Mouse (Mus musculus): ENCODE data around the gene Havcr2. TPM values are rescaled to one million over a fixed set of nuclear protein-coding genes. Genes with fewer than 3 reads are reported as not detected.
"Not testable (repeated sequence)": the region's sequence is repeated elsewhere in the genome, so short reads cannot be mapped to it uniquely, and the experiment has no call there.

Gene Havcr2
- total RNA-seq (2021) = 1 to 10 TPM; 2.3 to 2.7 TPM

DNA sequence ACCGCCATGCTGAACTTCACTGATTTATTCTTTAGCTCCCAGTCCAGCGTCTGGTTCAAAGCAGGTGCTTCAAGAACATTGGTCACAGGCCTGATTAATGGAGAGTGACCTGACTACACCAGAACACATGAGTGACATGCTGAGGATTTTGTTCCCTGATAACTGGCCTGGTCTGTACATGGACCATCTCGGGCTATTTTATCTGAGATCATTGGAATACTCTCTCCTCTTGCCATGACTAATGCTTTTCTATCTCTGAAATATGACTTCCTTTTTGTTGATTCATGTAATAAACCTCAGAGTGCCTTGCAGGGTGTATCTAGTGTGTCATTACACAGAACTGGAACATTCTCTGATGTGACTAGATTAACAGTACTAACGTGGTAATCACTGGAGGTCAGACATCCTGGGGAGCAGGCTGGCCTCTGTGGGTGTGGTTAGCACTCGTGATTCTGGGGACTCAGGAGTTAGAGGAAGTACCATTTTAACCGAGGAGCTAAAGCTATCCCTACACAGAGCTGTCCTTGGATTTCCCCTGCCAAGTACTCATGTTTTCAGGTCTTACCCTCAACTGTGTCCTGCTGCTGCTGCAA lies at the start of gene Havcr2:
Gene Havcr2 (plus strand): TSS at position 483 of the 593 bp plus-strand sequence.
- DNase-seq (ENCODE audit: extremely low spot score in 1 of 2, low spot score in 1 of 2) = no peak

DNA sequence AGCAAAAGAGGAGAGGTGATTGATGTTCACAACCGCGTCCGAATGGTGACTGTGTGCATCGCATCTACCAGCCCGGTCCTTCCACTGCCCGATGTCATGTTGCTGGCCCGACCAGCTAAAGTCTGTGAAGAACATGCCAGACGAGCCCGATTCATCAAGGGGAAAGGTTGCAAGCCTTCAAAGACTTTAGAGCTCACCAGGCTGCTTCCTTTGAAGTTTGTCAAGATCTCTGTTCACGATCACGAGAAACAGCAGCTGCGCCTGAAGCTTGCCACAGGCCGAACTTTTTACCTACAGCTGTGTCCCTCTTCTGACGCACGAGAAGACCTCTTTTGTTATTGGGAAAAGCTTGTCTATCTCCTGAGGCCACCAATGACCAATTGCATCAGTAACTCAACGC lies 49.7 kb upstream of the Havcr2 start:
- DNase-seq (ENCODE audit: extremely low spot score in 1 of 2, low spot score in 1 of 2) = no peak

GRCm38 (mm10) chr11:46406721-46407120 lies 48.0 kb upstream of the Havcr2 start:
- DNase-seq (ENCODE audit: extremely low spot score in 1 of 2, low spot score in 1 of 2) = no peak

- DNase-seq (ENCODE audit: extremely low spot score in 1 of 2, low spot score in 1 of 2) = no peak
Measured at GRCm38 (mm10) chr11:46410018-46410563, 44.6 kb upstream of the Havcr2 start.

DNA sequence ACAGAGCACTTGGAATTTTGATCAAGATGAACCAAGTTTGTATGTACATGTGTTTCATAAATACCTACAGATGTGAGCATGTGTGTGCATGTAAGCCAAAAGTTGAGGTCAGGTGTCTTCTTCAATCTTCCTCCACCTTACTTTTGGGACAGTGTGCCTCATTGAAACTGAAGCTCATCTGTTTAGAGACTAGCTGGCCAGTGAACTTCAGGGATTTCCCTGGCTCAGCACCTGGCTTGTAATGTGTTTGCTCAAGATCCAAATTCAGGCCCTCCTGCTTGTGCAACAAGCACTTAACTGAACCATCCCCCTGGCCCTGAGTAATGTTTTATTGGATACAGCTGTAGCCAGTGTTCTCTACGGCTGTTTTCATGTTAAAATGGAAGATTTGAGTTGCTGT lies 36.3 kb upstream of the Havcr2 start:
- DNase-seq (ENCODE audit: extremely low spot score in 1 of 2, low spot score in 1 of 2) = no peak

- no peak for DNase-seq (ENCODE audit: extremely low spot score in 1 of 2, low spot score in 1 of 2)
Measured at GRCm38 (mm10) chr11:46418860-46419259, 35.9 kb upstream of the Havcr2 start.

DNA sequence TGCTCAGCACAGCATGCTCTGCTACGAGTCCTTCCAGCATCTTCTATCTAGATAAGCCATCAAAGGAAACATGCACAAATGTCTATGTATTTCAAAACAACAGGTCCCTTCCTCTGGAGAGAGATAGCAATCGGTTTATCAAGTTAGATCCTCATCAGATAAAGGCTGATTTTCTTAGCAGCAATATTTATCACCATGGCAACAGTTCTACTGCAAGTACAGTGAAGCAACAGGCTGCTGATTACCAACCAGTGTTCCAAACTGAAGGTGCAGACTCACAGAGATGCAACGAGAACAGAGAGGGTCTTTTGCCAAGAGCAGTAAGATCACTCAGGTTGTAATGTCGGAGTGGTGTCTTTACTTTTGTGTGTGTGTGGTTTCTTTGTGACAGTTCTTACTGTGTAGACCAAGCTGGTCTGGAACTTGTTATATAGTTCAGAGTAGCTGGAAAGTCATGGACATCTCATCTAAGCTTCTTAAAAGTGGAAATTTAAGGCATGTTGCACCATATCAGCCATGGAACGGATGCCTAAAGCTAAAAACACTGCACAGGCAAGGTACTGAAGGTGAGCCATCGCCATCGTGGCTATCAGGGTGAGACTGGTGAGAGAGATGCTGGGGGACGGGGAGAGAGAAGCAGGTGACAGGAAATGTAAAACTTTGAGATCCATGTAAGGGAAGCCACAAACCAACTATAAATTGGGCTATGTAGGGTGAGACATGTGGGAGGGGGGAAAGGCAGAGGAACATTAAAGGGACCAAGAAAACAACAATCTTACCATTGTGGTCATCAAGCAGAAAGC lies 33.4 kb upstream of the Havcr2 start:
- DNase-seq (ENCODE audit: extremely low spot score in 1 of 2, low spot score in 1 of 2) = no peak

DNA sequence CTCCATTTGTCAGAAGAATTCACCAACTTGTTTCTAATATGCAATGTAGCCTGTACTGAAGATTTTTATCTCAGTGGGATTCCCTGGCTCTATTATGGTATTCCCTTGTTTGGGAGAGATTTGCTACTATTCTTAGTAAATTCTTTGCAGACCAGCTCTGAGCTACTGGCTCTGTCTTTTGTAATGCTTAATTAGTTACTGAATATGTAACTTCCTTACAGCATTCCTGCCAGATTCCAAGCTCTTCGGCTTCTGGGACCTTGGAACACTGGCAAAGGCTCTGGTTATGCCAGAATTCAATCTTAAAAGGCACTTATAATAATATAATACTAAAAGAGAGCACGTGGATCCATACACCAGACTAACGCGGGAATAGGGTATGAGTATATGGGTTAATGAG lies 26.6 kb upstream of the Havcr2 start:
- not testable (repeated sequence) for DNase-seq (ENCODE audit: extremely low spot score in 1 of 2, low spot score in 1 of 2)

GRCm38 (mm10) chr11:46430123-46430522 lies 24.6 kb upstream of the Havcr2 start:
- DNase-seq (ENCODE audit: extremely low spot score in 1 of 2, low spot score in 1 of 2) = no peak

DNA sequence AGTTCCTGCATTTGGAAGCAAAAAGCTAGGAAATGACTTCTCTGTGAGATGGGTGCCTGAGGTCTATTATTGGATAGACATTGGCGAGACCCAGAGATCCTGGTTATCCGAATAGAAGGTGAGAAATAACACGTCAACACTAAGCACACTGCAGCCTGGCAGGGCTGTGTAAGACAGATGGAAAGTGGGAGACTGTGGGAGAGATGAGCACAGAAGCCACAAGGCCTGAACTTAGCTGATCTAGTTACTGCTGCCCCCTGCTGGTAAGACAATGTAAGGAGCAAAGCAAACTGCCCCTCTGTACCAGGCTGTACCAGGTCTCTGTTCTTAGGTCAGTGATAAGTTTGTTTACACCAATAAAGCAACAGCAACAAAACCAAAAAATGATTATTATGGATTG lies 23.6 kb upstream of the Havcr2 start:
- peak; percentile 60 to 86 for DNase-seq (ENCODE audit: extremely low spot score in 1 of 2, low spot score in 1 of 2)

DNA sequence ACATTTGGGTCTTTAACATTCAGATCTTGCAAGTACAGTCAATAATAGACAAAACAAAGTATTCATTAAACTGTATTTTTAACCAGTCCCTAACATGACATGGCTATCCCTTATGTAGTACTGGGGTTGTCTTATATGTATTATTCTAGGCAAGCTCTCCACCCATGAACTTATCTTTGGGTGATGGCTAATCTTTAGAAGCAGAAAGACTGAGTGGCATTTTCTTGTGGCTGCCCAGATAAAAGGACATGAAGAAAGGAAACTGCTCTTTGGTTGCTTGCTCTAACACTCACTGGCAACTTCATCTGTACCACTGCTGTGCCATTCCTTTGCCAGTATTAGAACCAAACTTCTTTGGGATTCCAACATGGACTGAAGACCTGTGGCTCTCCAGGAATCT lies 19.4 kb upstream of the Havcr2 start:
- no peak for DNase-seq (ENCODE audit: extremely low spot score in 1 of 2, low spot score in 1 of 2)

- DNase-seq (ENCODE audit: extremely low spot score in 1 of 2, low spot score in 1 of 2) = peak; percentile 73 to 78
Measured at GRCm38 (mm10) chr11:46436760-46437458, 17.8 kb upstream of the Havcr2 start, which contains the start of gene Med7. Gene Med7 (plus strand): TSS chr11:46436925.

DNA sequence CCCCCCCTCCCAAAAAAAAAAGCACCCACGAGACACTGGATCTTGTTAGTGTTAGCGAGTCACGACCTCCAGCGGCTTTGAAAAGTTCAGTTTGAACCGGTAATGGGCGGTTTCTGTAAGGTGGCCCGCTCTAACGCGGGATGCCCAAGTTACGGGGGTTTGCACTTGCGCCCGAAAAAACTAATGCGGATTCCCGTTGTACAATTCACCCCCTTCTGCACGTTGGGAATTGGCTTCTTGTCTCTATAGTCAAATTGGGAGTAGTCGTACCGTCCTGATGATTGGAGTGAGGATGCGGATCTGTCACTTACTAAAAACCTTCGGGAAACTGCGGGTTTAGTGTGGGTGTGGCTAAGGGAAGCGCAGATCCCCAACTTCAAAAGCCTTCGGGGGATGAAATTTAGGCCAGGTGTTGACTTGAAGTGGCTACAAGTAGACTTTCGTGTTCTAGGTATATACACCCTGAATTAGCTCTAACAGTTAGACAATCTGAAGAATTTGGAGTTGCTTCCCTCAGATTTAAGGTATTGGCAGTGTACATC lies 17.2 kb upstream of the Havcr2 start:
- DNase-seq (ENCODE audit: extremely low spot score in 1 of 2, low spot score in 1 of 2) = no peak

- DNase-seq (ENCODE audit: extremely low spot score in 1 of 2, low spot score in 1 of 2) = no peak
Measured at GRCm38 (mm10) chr11:46439005-46439543, 15.7 kb upstream of the Havcr2 start.

GRCm38 (mm10) chr11:46441774-46442173 lies 13.0 kb upstream of the Havcr2 start:
- DNase-seq (ENCODE audit: extremely low spot score in 1 of 2, low spot score in 1 of 2) = no peak

DNA sequence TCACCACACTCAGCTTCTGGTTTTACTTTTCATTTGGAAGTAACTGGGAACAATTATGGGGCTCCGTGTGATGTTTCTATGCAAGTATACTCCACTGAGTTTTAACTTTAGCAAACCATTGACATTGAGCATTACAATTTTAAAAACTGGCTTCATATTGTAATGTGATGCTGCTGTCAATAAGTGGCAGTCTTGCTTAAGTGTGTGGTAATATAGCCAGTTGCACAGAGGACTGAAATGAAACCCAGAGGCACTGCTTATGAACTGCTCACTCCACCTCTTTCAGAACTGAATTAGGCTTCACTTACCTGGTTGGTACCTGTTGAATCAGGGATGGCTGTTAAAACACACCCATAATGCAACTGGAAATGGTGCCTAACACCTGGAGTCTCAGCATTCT lies 11.6 kb upstream of the Havcr2 start:
- no peak for DNase-seq (ENCODE audit: extremely low spot score in 1 of 2, low spot score in 1 of 2)

GRCm38 (mm10) chr11:46443979-46444378 lies 10.8 kb upstream of the Havcr2 start:
- DNase-seq (ENCODE audit: extremely low spot score in 1 of 2, low spot score in 1 of 2) = no peak

- no peak for DNase-seq (ENCODE audit: extremely low spot score in 1 of 2, low spot score in 1 of 2)
Measured at GRCm38 (mm10) chr11:46446150-46446549, 8.6 kb upstream of the Havcr2 start.

- DNase-seq (ENCODE audit: extremely low spot score in 1 of 2, low spot score in 1 of 2) = no peak
Measured at GRCm38 (mm10) chr11:46447644-46448484, 6.9 kb upstream of the Havcr2 start.

Measured in layer of hippocampus, postnatal 25 days (tissue).